Mouse (Mus musculus): ENCODE results near the gene Chst8. TPM values are rescaled to one million over a fixed set of nuclear protein-coding genes. Genes with fewer than 3 reads are reported as not detected.

Gene Chst8
- polyA plus RNA-seq, 1 experiment from 2014 or later, result 15.4 TPM

GRCm38 (mm10) chr7:34725206-34725605, 87.3 kb downstream of the Chst8 start:
- Histone ChIP-seq H3K9me3 (ENCODE audit: low read length) (no peaks in the 10 kb centered on the region), H3K27me3 (ENCODE audit: insufficient read depth, low read length) (no peaks in the 10 kb centered on the region), H3K4me2 (replicated peaks; ENCODE audit: low read depth, low read length) (no peak overlapping the region), H3K4me1 (ENCODE audit: insufficient read depth, low read length) (peaks cover 20% of the 10 kb centered on the region), H3K4me3 (ENCODE audit: low read length) (no peak overlapping the region), H3K27ac (ENCODE audit: low read length) (no peak overlapping the region), H3K36me3 (ENCODE audit: insufficient read depth, low read length) (no peaks in the 10 kb centered on the region), H3K9ac (replicated peaks; ENCODE audit: low read length) (no peak overlapping the region)
- 83% methylated on average over 4 of the region's 4 CpGs for WGBS
- ATAC-seq (ENCODE audit: low FRiP score, low TSS enrichment), result no peak

- Histone ChIP-seq H3K9me3 (ENCODE audit: low read length) (no peaks in the 10 kb centered on the region), H3K27ac (ENCODE audit: low read length) (no peak overlapping the region)
Measured at GRCm38 (mm10) chr7:34722551-34723230, 89.8 kb downstream of the Chst8 start.

GRCm38 (mm10) chr7:34722151-34722550, 90.4 kb downstream of the Chst8 start:
- ATAC-seq (ENCODE audit: low FRiP score, low TSS enrichment), result no peak

More at GRCm38 (mm10) chr7:34722551-34723230, 89.8 kb downstream of the Chst8 start:
- H3K36me3 ChIP-seq (ENCODE audit: insufficient read depth, low read length), result no peaks in the 10 kb centered on the region
- H3K4me2 ChIP-seq (replicated peaks; ENCODE audit: low read depth, low read length), result no peak overlapping the region
- WGBS, result 52% methylated on average over 11 of the region's 11 CpGs
- no peak overlapping the region for H3K4me3 ChIP-seq (ENCODE audit: low read length)
- no peaks in the 10 kb centered on the region for H3K27me3 ChIP-seq (ENCODE audit: insufficient read depth, low read length)
- no peak for ATAC-seq (ENCODE audit: low FRiP score, low TSS enrichment)
- H3K4me1 ChIP-seq (ENCODE audit: insufficient read depth, low read length), result peaks cover 20% of the 10 kb centered on the region
- no peak overlapping the region; the same call in 1 of the 2 replicates for H3K9ac ChIP-seq (replicated peaks; ENCODE audit: low read length)

GRCm38 (mm10) chr7:34721650-34722048, 90.9 kb downstream of the Chst8 start:
- peak overlapping the region; percentile 31; the same call in 1 of the 2 replicates for H3K27ac ChIP-seq (ENCODE audit: low read length)
- no peak overlapping the region for H3K4me2 ChIP-seq (replicated peaks; ENCODE audit: low read depth, low read length)
- no peak overlapping the region for H3K4me3 ChIP-seq (ENCODE audit: low read length)
- H3K36me3 ChIP-seq (ENCODE audit: insufficient read depth, low read length), result no peaks in the 10 kb centered on the region
- no peak overlapping the region for H3K9ac ChIP-seq (replicated peaks; ENCODE audit: low read length)
- ATAC-seq (ENCODE audit: low FRiP score, low TSS enrichment), result peak; percentile 52; the same call in 1 of the 2 replicates
- H3K9me3 ChIP-seq (ENCODE audit: low read length), result no peaks in the 10 kb centered on the region
- 9% methylated on average over 5 of the region's 5 CpGs for WGBS
- H3K4me1 ChIP-seq (ENCODE audit: insufficient read depth, low read length), result peaks cover 30% of the 10 kb centered on the region
- 0 out of 2 replicates have a peak, but pooled peaks cover 2% of the 10 kb centered on the region for H3K27me3 ChIP-seq (ENCODE audit: insufficient read depth, low read length)

More at GRCm38 (mm10) chr7:34722151-34722550, 90.4 kb downstream of the Chst8 start:
- no peaks in the 10 kb centered on the region for H3K36me3 ChIP-seq (ENCODE audit: insufficient read depth, low read length)
- no peak overlapping the region for H3K4me2 ChIP-seq (replicated peaks; ENCODE audit: low read depth, low read length)
- H3K9me3 ChIP-seq (ENCODE audit: low read length), result no peaks in the 10 kb centered on the region
- H3K4me1 ChIP-seq (ENCODE audit: insufficient read depth, low read length), result peaks cover 25% of the 10 kb centered on the region
- no peak overlapping the region; the same call in 1 of the 2 replicates for H3K9ac ChIP-seq (replicated peaks; ENCODE audit: low read length)
- peak overlapping the region; percentile 31; the same call in 1 of the 2 replicates for H3K27ac ChIP-seq (ENCODE audit: low read length)
- H3K4me3 ChIP-seq (ENCODE audit: low read length), result no peak overlapping the region
- 35% methylated on average over 8 of the region's 8 CpGs for WGBS
- no peaks in the 10 kb centered on the region for H3K27me3 ChIP-seq (ENCODE audit: insufficient read depth, low read length)

DNA sequence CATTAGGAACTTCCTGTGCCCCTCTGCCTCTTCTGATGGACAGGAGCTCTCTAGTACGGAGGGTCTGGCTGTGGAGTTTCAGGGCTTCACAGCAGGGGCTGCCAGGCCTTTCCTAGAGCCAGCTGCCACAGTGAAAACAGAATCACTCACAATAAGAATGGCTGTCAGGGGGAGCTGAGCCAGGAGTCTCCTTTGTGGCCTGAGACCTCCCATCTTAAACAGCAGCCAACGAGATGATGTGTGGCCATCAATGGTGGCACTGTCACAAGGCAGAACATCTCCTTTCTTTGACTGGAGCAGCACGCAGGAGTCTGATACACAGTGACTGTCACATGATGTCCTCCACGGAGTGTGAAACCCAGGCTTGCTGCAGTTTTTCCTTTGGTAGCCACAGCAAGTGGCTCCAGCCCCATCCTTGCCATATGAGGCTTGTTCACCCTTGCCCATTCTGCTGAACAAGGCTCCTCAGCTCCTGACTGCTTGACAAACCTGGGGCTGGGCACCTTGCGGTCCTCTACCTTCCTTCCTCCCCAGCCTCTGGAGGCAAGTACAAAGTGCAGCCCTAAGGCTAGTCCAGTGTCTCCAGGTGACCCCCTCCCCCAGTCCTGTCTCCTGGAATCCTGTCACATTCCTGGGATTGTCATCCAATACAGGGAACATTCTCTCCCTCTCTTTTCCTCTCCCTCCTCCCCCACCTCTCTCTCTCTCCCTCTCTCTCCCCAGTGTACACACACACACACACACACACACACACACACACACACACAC, 91.4 kb downstream of the Chst8 start:
- H3K9ac ChIP-seq (replicated peaks; ENCODE audit: low read length), result no peak overlapping the region
- no peak overlapping the region for H3K4me3 ChIP-seq (ENCODE audit: low read length)
- no peaks in the 10 kb centered on the region for H3K9me3 ChIP-seq (ENCODE audit: low read length)
- H3K27ac ChIP-seq (ENCODE audit: low read length), result no peak overlapping the region; the same call in 1 of the 2 replicates
- 0 out of 2 replicates have a peak, but pooled peaks have one; percentile 21 for ATAC-seq (ENCODE audit: low FRiP score, low TSS enrichment)
- H3K27me3 ChIP-seq (ENCODE audit: insufficient read depth, low read length), result 0 out of 2 replicates have a peak, but pooled peaks cover 3% of the 10 kb centered on the region
- WGBS, result 65% methylated on average over 5 of the region's 5 CpGs
- H3K4me1 ChIP-seq (ENCODE audit: insufficient read depth, low read length), result peaks cover 31% of the 10 kb centered on the region
- H3K36me3 ChIP-seq (ENCODE audit: insufficient read depth, low read length), result no peaks in the 10 kb centered on the region
- no peak overlapping the region for H3K4me2 ChIP-seq (replicated peaks; ENCODE audit: low read depth, low read length)

- Histone ChIP-seq H3K4me3 (ENCODE audit: low read length) (no peak overlapping the region), H3K9me3 (ENCODE audit: low read length) (no peaks in the 10 kb centered on the region), H3K4me2 (replicated peaks; ENCODE audit: low read depth, low read length) (no peak overlapping the region), H3K27me3 (ENCODE audit: insufficient read depth, low read length) (0 out of 2 replicates have a peak, but pooled peaks cover 3% of the 10 kb centered on the region), H3K36me3 (ENCODE audit: insufficient read depth, low read length) (no peaks in the 10 kb centered on the region), H3K9ac (replicated peaks; ENCODE audit: low read length) (no peak overlapping the region), H3K27ac (ENCODE audit: low read length) (no peak overlapping the region), H3K4me1 (ENCODE audit: insufficient read depth, low read length) (peaks cover 36% of the 10 kb centered on the region)
- ATAC-seq (ENCODE audit: low FRiP score, low TSS enrichment), result no peak
- 40% methylated on average over 5 of the region's 5 CpGs for WGBS
Measured at GRCm38 (mm10) chr7:34719599-34719998, 92.9 kb downstream of the Chst8 start.

- Histone ChIP-seq H3K4me3 (ENCODE audit: low read length) (no peak overlapping the region), H3K4me2 (replicated peaks; ENCODE audit: low read depth, low read length) (no peak overlapping the region), H3K27ac (ENCODE audit: low read length) (no peak overlapping the region), H3K9ac (replicated peaks; ENCODE audit: low read length) (no peak overlapping the region), H3K9me3 (ENCODE audit: low read length) (no peaks in the 10 kb centered on the region), H3K4me1 (ENCODE audit: insufficient read depth, low read length) (peaks cover 42% of the 10 kb centered on the region), H3K27me3 (ENCODE audit: insufficient read depth, low read length) (0 out of 2 replicates have a peak, but pooled peaks cover 3% of the 10 kb centered on the region), H3K36me3 (ENCODE audit: insufficient read depth, low read length) (no peaks in the 10 kb centered on the region)
- ATAC-seq (ENCODE audit: low FRiP score, low TSS enrichment), result no peak
- WGBS, result 76% methylated on average over 9 of the region's 9 CpGs
Measured at GRCm38 (mm10) chr7:34718651-34719050, 93.9 kb downstream of the Chst8 start.

DNA sequence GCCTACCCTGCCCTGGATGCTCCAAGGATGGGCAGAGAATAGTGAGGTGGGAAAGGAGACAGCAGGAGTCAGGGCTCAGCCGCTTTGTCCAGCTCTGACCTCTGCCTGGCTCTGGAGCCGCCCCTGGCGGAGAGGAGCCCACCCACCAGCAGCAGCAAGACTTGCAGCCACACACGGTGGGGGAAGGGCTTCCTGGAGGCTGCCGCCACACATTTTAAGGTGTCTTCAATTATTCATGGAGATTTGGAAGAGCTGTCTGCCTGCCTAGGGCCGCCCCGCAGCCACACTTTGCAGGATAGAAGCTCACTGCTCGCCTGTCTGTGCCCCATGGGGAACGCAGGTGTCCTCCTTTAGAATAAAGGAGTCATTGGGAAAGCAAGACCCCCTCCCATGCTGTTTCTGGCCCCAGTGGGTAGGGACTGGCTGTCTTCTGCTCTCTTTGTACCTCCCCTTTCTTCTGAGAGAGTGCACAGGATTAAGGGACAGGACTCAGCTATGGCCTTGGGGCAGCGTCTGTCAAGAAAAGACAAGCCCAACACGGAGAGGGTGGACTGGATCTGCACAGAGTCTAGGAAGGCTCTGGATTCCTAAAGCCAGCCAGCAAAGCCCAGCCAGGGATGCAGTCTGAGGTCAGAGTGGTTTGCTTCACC, 95.2 kb downstream of the Chst8 start:
- WGBS, result 19% methylated on average over 11 of the region's 11 CpGs
- Histone ChIP-seq H3K9ac (replicated peaks; ENCODE audit: low read length) (no peak overlapping the region), H3K4me3 (ENCODE audit: low read length) (no peak overlapping the region), H3K4me1 (ENCODE audit: insufficient read depth, low read length) (peaks cover 34% of the 10 kb centered on the region), H3K27ac (ENCODE audit: low read length) (no peak overlapping the region), H3K27me3 (ENCODE audit: insufficient read depth, low read length) (0 out of 2 replicates have a peak, but pooled peaks cover 3% of the 10 kb centered on the region), H3K4me2 (replicated peaks; ENCODE audit: low read depth, low read length) (no peak overlapping the region), H3K36me3 (ENCODE audit: insufficient read depth, low read length) (no peaks in the 10 kb centered on the region), H3K9me3 (ENCODE audit: low read length) (no peaks in the 10 kb centered on the region)
- ATAC-seq (ENCODE audit: low FRiP score, low TSS enrichment), result 0 out of 2 replicates have a peak, but pooled peaks have one; percentile 25

DNA sequence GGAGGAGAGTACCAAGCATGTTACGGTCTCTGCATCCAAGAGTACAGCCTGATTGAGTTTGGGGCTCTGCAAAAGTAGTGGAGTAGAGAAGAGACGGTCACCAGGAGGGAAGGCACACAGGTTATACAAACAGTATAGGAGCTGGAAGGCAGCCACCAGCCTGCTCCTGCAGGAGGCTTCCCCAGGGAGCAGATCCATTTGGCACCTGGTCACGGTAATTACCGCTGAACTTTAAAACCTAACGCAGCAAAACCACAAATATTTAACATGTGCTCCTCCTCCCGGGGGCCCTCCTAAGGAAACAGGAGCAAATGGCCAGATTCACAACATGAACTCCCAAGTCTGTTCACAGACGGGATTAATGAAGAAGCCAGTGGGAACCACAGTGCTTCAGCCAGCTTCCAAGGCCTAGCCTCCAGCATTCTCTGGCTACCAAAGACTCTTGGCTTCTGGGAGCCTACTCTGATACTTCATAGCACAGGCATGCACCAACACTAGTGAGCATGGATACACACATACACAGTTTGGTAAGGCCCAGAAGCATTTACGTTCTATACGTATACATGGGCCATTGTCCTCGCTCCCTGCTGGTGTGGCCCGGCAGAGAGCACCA, 97.6 kb downstream of the Chst8 start:
- H3K27ac ChIP-seq (ENCODE audit: low read length), result peak overlapping the region; percentile 66
- 34% methylated on average over 11 of the region's 11 CpGs for WGBS
- no peaks in the 10 kb centered on the region for H3K9me3 ChIP-seq (ENCODE audit: low read length)
- no peaks in the 10 kb centered on the region for H3K36me3 ChIP-seq (ENCODE audit: insufficient read depth, low read length)
- H3K27me3 ChIP-seq (ENCODE audit: insufficient read depth, low read length), result 0 out of 2 replicates have a peak, but pooled peaks cover 3% of the 10 kb centered on the region
- H3K9ac ChIP-seq (replicated peaks; ENCODE audit: low read length), result no peak overlapping the region
- H3K4me3 ChIP-seq (ENCODE audit: low read length), result no peak overlapping the region
- H3K4me2 ChIP-seq (replicated peaks; ENCODE audit: low read depth, low read length), result no peak overlapping the region
- ATAC-seq (ENCODE audit: low FRiP score, low TSS enrichment), result peak; percentile 87
- H3K4me1 ChIP-seq (ENCODE audit: insufficient read depth, low read length), result peaks cover 22% of the 10 kb centered on the region
